Mouse (Mus musculus) liver, embryonic 16.5 days (tissue): Measurements from ENCODE around the gene Zfp952. TPM values are rescaled to one million over a fixed set of nuclear protein-coding genes. Genes with fewer than 3 reads are reported as not detected.

Experiments used
- ATAC-seq: fragments of 200-750 bp; cut with Nextera tagmentation; 2 replicates; pipeline ENCODE4 v1.8.0; 2017; ENCODE audit warnings: low read depth, mild to moderate bottlenecking, moderate number of reproducible peaks, moderate library complexity
- H3K27ac ChIP-seq: fragments of 300-500 bp; sonication (generic); 2 replicates; pipeline ENCODE4 v1.5.1; 2014; ENCODE audit warnings: mild to moderate bottlenecking, low read length
- H3K27me3 ChIP-seq: fragments of 300-500 bp; sonication (generic); 2 replicates; pipeline ENCODE4 v1.6.1; 2014; ENCODE audit warnings: low read depth, low read length, mixed read lengths; ENCODE audit not compliant: control insufficient read depth, insufficient read depth
- H3K36me3 ChIP-seq: fragments of 300-500 bp; sonication (generic); 2 replicates; pipeline ENCODE4 v1.6.1; 2014; ENCODE audit warnings: mild to moderate bottlenecking; ENCODE audit not compliant: control insufficient read depth, insufficient read depth
- H3K4me1 ChIP-seq: fragments of 300-500 bp; sonication (generic); 2 replicates; pipeline ENCODE4 v1.6.1; 2014; ENCODE audit warnings: low read depth, low read length, mixed read lengths; ENCODE audit not compliant: control insufficient read depth
- H3K4me2 ChIP-seq: fragments of 300-500 bp; sonication (generic); 2 replicates; pipeline ENCODE4 v1.6.1; 2014; ENCODE audit warnings: low read depth, low read length, mixed read lengths
- H3K4me3 ChIP-seq: fragments of 300-500 bp; sonication (generic); 2 replicates; pipeline ENCODE4 v1.5.1; 2014; ENCODE audit warnings: low read depth, mild to moderate bottlenecking, low read length
- H3K9ac ChIP-seq: fragments of 300-500 bp; sonication (generic); 2 replicates; pipeline ENCODE4 v1.6.1; 2014; ENCODE audit warnings: low read depth, low read length
- H3K9me3 ChIP-seq: fragments of 300-500 bp; sonication (generic); replicated peaks from 2 replicates; pipeline ENCODE4 v1.6.1; 2016; ENCODE audit warnings: low read length; ENCODE audit not compliant: control insufficient read depth
- WGBS: fragments of 180-500 bp; shearing (Covaris S2); extraction: QIAGEN DNeasy Blood & Tissue Kit; methylation state at CpG from one replicate; pipeline ENCODE4 v1.1.7; 2014; ENCODE audit not compliant: insufficient replicate concordance; 5-methylcytosine and 5-hydroxymethylcytosine counted together
- polyA plus RNA-seq: library from polyadenylated mRNA; unstranded; fragments of >200 nt; fragmentation: Nextera tagmentation; extraction: Ambion mirVana; gene quantifications from 2 replicates; pipeline ENCODE4 v1.2.1, GENCODE M21; 2015

Zfp952 gene
- polyA plus RNA-seq, 1 experiment from 2014 or later, result 3.0 TPM

GRCm38 (mm10) chr17:33032900-33033891, 40.3 kb downstream of the Zfp952 start, which contains the start of gene Zfp763:
TSS of gene Zfp763 (minus strand) at chr17:33033402.
- peak within 1 kb of the TSS; percentile 63 for H3K4me2 ChIP-seq
- H3K4me3 ChIP-seq, result peak within 1 kb of the TSS; percentile 87
- peak; percentile 93 for ATAC-seq
- H3K27ac ChIP-seq, result peak within 1 kb of the TSS; percentile 76
- no peaks in the 10 kb centered on the region for H3K9me3 ChIP-seq
- H3K36me3 ChIP-seq, result no peaks in the 10 kb centered on the region
- 2% methylated on average over 27 of the region's 27 CpGs for whole genome bisulfite sequencing
- H3K4me1 ChIP-seq, result peaks cover 2% of the 10 kb centered on the region
- no peaks in the 10 kb centered on the region for H3K27me3 ChIP-seq
- H3K9ac ChIP-seq, result peak within 1 kb of the TSS; percentile 80

Other genes with a start within 250 kb of the Zfp952 start
- 7.7 and 8.7 TPM in 2 replicates for gene Zfp871, start 204.8 kb upstream of the Zfp952 start, polyA plus RNA-seq
- gene Zfp811, start 183.2 kb upstream of the Zfp952 start, polyA plus RNA-seq, result 0.02 and 0.30 TPM in 2 replicates
- 1.8 and 2.0 TPM in 2 replicates for gene Zfp799, start 162.9 kb upstream of the Zfp952 start, polyA plus RNA-seq
- gene Zfp870, start 101.5 kb upstream of the Zfp952 start, polyA plus RNA-seq, result 1.3 and 1.4 TPM in 2 replicates
- not detected in 2 replicates for gene Cyp4f14, start 75.8 kb upstream of the Zfp952 start, polyA plus RNA-seq
- gene Cyp4f13, start 45.7 kb upstream of the Zfp952 start, polyA plus RNA-seq, result 8.0 and 9.6 TPM in 2 replicates
- 3.5 and 4.0 TPM in 2 replicates for gene Zfp472, start 27.3 kb upstream of the Zfp952 start, polyA plus RNA-seq
- gene Zfp763, start 40.3 kb downstream of the Zfp952 start, polyA plus RNA-seq, result 2.2 and 2.3 TPM in 2 replicates
- not detected in 2 replicates for gene 4921501E09Rik, start 74.9 kb downstream of the Zfp952 start, polyA plus RNA-seq
- 1.1 and 1.4 TPM in 2 replicates for gene Zfp563, start 96.2 kb downstream of the Zfp952 start, polyA plus RNA-seq
- gene Morc2b, start 146.6 kb downstream of the Zfp952 start, polyA plus RNA-seq, result not detected in 2 replicates
- not detected in 2 replicates for gene Olfr55, start 175.3 kb downstream of the Zfp952 start, polyA plus RNA-seq
- gene Olfr239, start 198.2 kb downstream of the Zfp952 start, polyA plus RNA-seq, result not detected in 2 replicates
- 0.01 TPM in 1 of 2 replicates, not detected in the other for gene Olfr1564, start 228.6 kb downstream of the Zfp952 start, polyA plus RNA-seq